9 mouse cellular contexts compared by ENCODE assay signal in genomic region chrX:106189356-106189755, GRCm38 (mm10). TPM values are rescaled to one million over a fixed set of nuclear protein-coding genes. Genes with fewer than 3 reads are reported as not detected.
A peak's percentile ranks its signal among the peaks of the same experiment; 100 is the strongest.
DNase-seq lines count a peak whose midpoint lies in the region; ATAC-seq and TF ChIP-seq lines count a peak whose summit lies in the region.
"Had no signal": no experiment of that assay in that cellular context is flagged by ENCODE, and none has a peak within 500 bp of the region (broad histone marks: within the 10 kb centered on the region; RNA-seq: fewer than 3 reads in every experiment).

No protein-coding gene starts in this region.

- DNase-seq in spleen, adult 2 months (ENCODE audit: low read depth in 1 of 2, low spot score in 2 of 2) = no peak
- DNase-seq in spleen, postnatal 36 days (ENCODE audit: low spot score in 2 of 2) = no peak
- DNase-seq in liver, embryonic 11.5 days (ENCODE audit: low spot score) = no peak
- DNase-seq in layer of hippocampus, postnatal 25 days (ENCODE audit: extremely low spot score in 1 of 2, low spot score in 1 of 2) = no peak
- no peak for DNase-seq in kidney, postnatal 25 days
- no peak for DNase-seq in spleen, adult 18-20 months
- DNase-seq: lung, postnatal 10 days had no signal

- TF ChIP-seq POLR2A in spleen, adult 2 months (IDR thresholded peaks at IDR 0.05; ENCODE audit: low read depth, low read length) = no peak

- peak overlapping the region; percentile 55; the same call in 1 of the 2 replicates for H3K27ac ChIP-seq in spleen, adult 2 months (ENCODE audit: insufficient read depth, low read length)
- peak overlapping the region; percentile 54 for H3K27ac ChIP-seq in forebrain, embryonic 13.5 days
- peak overlapping the region; percentile 19; the same call in 1 of the 2 replicates for H3K27ac ChIP-seq in liver, embryonic 11.5 days (ENCODE audit: low read depth, low read length)
- H3K27ac ChIP-seq in stomach, embryonic 16.5 days (ENCODE audit: low read length) = no peak overlapping the region

- no peak overlapping the region for H3K4me3 ChIP-seq in spleen, adult 2 months (ENCODE audit: extremely low read depth, insufficient read depth, insufficient read length)
- H3K4me3 ChIP-seq in forebrain, embryonic 13.5 days = peak overlapping the region; percentile 54
- H3K4me3 ChIP-seq in liver, embryonic 11.5 days (ENCODE audit: low read depth, low read length) = peak overlapping the region; percentile 61
- H3K4me3 ChIP-seq in stomach, embryonic 16.5 days (replicated peaks; ENCODE audit: low read length) = peak overlapping the region; percentile 66

- no peak overlapping the region for H3K9ac ChIP-seq in forebrain, embryonic 13.5 days
- peak overlapping the region; percentile 76 for H3K9ac ChIP-seq in liver, embryonic 11.5 days (ENCODE audit: low read depth, low read length)
- H3K9ac ChIP-seq in stomach, embryonic 16.5 days (ENCODE audit: low read length) = peak overlapping the region; percentile 76; the same call in 1 of the 2 replicates

- H3K4me1 ChIP-seq in spleen, adult 2 months (ENCODE audit: control insufficient read depth, insufficient read depth, insufficient read length) = peaks cover 14% of the 10 kb centered on the region
- H3K4me1 ChIP-seq in forebrain, embryonic 13.5 days = peaks cover 23% of the 10 kb centered on the region
- peaks cover 3% of the 10 kb centered on the region; the same call in 1 of the 2 replicates for H3K4me1 ChIP-seq in liver, embryonic 11.5 days (replicated peaks; ENCODE audit: control insufficient read depth, insufficient read depth, low read length)
- H3K4me1 ChIP-seq in stomach, embryonic 16.5 days (ENCODE audit: control insufficient read depth, insufficient read depth, low read length) = peaks cover 16% of the 10 kb centered on the region; the same call in 1 of the 2 replicates

- H3K36me3 ChIP-seq in spleen, adult 2 months (ENCODE audit: control insufficient read depth, insufficient read depth, low read length) = no peaks in the 10 kb centered on the region
- H3K36me3 ChIP-seq in forebrain, embryonic 13.5 days (ENCODE audit: poor library complexity, severe bottlenecking) = no peaks in the 10 kb centered on the region
- H3K36me3 ChIP-seq in liver, embryonic 11.5 days (ENCODE audit: control insufficient read depth, insufficient read depth, low read length) = peaks cover 4% of the 10 kb centered on the region; the same call in 1 of the 2 replicates
- no peaks in the 10 kb centered on the region for H3K36me3 ChIP-seq in stomach, embryonic 16.5 days (ENCODE audit: control insufficient read depth, insufficient read depth, low read length)

- 38% methylated on average over 5 of the region's 5 CpGs for WGBS in spleen, adult 2 months
- WGBS in forebrain, embryonic 13.5 days = 62% methylated on average over 5 of the region's 5 CpGs
- 42% methylated on average over 5 of the region's 5 CpGs for WGBS in liver, embryonic 11.5 days
- 69% methylated on average over 5 of the region's 5 CpGs for WGBS in stomach, embryonic 16.5 days

- ATAC-seq in forebrain, embryonic 13.5 days = no peak
- no peak for ATAC-seq in liver, embryonic 11.5 days (replicated peaks; ENCODE audit: low FRiP score)
- ATAC-seq in stomach, embryonic 16.5 days (ENCODE audit: insufficient read depth, low FRiP score) = no peak

- H3K9me3 ChIP-seq in forebrain, embryonic 13.5 days (replicated peaks) = no peaks in the 10 kb centered on the region
- H3K9me3 ChIP-seq in liver, embryonic 11.5 days (ENCODE audit: control insufficient read depth, low read length) = no peaks in the 10 kb centered on the region
- H3K9me3 ChIP-seq in stomach, embryonic 16.5 days (replicated peaks; ENCODE audit: control insufficient read depth, low read length) = no peaks in the 10 kb centered on the region

- TF ChIP-seq CTCF in spleen, adult 2 months (IDR thresholded peaks at IDR 0.05; ENCODE audit: extremely low read depth, insufficient read depth, insufficient read length, insufficient replicate concordance) = no peak

- no peaks in the 10 kb centered on the region for H3K27me3 ChIP-seq in spleen, adult 2 months (ENCODE audit: control insufficient read depth, insufficient read depth, low read length)
- no peaks in the 10 kb centered on the region for H3K27me3 ChIP-seq in forebrain, embryonic 13.5 days
- peaks cover 3% of the 10 kb centered on the region for H3K27me3 ChIP-seq in liver, embryonic 11.5 days (replicated peaks; ENCODE audit: control insufficient read depth, insufficient read depth, low read length)
- no peaks in the 10 kb centered on the region for H3K27me3 ChIP-seq in stomach, embryonic 16.5 days (ENCODE audit: control insufficient read depth, insufficient read depth, low read length)

- H3K4me2 ChIP-seq in forebrain, embryonic 13.5 days = peak overlapping the region; percentile 70
- peak overlapping the region; percentile 68 for H3K4me2 ChIP-seq in liver, embryonic 11.5 days
- peak overlapping the region; percentile 64 for H3K4me2 ChIP-seq in stomach, embryonic 16.5 days (ENCODE audit: low read depth, low read length)

RNA-seq across cellular contexts. Expression of gene Pgk1, which starts 2.5 kb away (rescaled TPM):
- 26.3 and 27.8 TPM in 2 replicates for polyA plus RNA-seq in spleen, adult 2 months (2012; rRNA removed)
- 346 and 364 TPM in 2 replicates for polyA plus RNA-seq in forebrain, embryonic 13.5 days (2015; fragmentation: Nextera tagmentation; extraction: Ambion mirVana)
- 586 and 640 TPM in 2 replicates for polyA plus RNA-seq in liver, embryonic 11.5 days (2014; fragmentation: Nextera tagmentation; extraction: Ambion mirVana)
- 302 and 332 TPM in 2 replicates for polyA plus RNA-seq in stomach, embryonic 16.5 days (2015; fragmentation: Nextera tagmentation; extraction: Ambion mirVana)
- total RNA-seq in layer of hippocampus, postnatal 25 days (2021) = 100 to 1,000 TPM; 448 to 493 TPM

RNA-seq across cellular contexts. Expression of gene Taf9b, which starts 31.6 kb away (rescaled TPM):
- 2.2 and 2.4 TPM in 2 replicates for polyA plus RNA-seq in spleen, adult 2 months (2012; rRNA removed)
- 13.3 and 14.8 TPM in 2 replicates for polyA plus RNA-seq in forebrain, embryonic 13.5 days (2015; fragmentation: Nextera tagmentation; extraction: Ambion mirVana)
- polyA plus RNA-seq in liver, embryonic 11.5 days (2014; fragmentation: Nextera tagmentation; extraction: Ambion mirVana) = 10.0 and 10.6 TPM in 2 replicates
- 11.5 and 12.7 TPM in 2 replicates for polyA plus RNA-seq in stomach, embryonic 16.5 days (2015; fragmentation: Nextera tagmentation; extraction: Ambion mirVana)
- total RNA-seq in layer of hippocampus, postnatal 25 days (2021) = 10 to 100 TPM; 23.3 to 23.9 TPM

RNA-seq across cellular contexts. Expression of gene Tlr13, which starts 46.4 kb away (rescaled TPM):
- 2.3 and 2.4 TPM in 2 replicates for polyA plus RNA-seq in spleen, adult 2 months (2012; rRNA removed)
- polyA plus RNA-seq in forebrain, embryonic 13.5 days (2015; fragmentation: Nextera tagmentation; extraction: Ambion mirVana) = 0.09 and 0.11 TPM in 2 replicates
- 0.65 and 1.1 TPM in 2 replicates for polyA plus RNA-seq in liver, embryonic 11.5 days (2014; fragmentation: Nextera tagmentation; extraction: Ambion mirVana)
- polyA plus RNA-seq in stomach, embryonic 16.5 days (2015; fragmentation: Nextera tagmentation; extraction: Ambion mirVana) = 1.4 TPM in 2 replicates
- 1 to 10 TPM; 1.7 TPM for total RNA-seq in layer of hippocampus, postnatal 25 days (2021)

Comparison
In these comparisons a context has a peak if more than half of its experiments do, and no peak if none do; other contexts are left out.
1. RNA of gene Pgk1, which starts 2.5 kb away (polyA plus RNA-seq): 586 to 640 TPM in liver, embryonic 11.5 days, 346 to 364 TPM in forebrain, embryonic 13.5 days and 302 to 332 TPM in stomach, embryonic 16.5 days; 26.3 to 27.8 TPM in spleen, adult 2 months; every median in the first group is over 10 times any median in the second.
2. Peak in every context shown above with its lines, with median percentiles within 50 percentile points of each other: H3K4me2 ChIP-seq.